In the genomic region with DNA sequence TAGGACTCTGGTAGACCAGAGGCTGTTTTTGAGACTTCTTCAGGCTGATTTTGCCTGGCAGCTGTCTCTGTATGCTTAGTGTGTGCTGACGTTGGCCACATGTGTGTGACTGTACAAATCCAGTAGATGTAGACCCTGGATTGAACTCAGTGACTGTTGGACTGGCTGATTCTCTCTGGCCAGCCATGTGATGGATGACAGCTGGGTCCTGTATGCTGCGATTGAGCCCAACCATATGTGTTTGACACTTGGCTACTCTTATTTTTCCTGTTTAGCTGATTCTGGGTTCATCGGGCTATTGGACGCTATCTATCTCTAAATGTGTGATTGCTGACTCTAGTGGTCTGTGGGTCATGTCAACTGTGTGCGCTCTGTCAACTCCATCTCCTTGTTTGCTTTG, we compare ENCODE assay signal across 23 mouse cellular contexts. TPM values are rescaled to one million over a fixed set of nuclear protein-coding genes. Genes with fewer than 3 reads are reported as not detected.
DNase-seq lines count a peak whose midpoint lies in the region; ATAC-seq and TF ChIP-seq lines count a peak whose summit lies in the region.
"Had no signal": no experiment of that assay in that cellular context is flagged by ENCODE, and none has a peak within 500 bp of the region (broad histone marks: within the 10 kb centered on the region; RNA-seq: fewer than 3 reads in every experiment).

No protein-coding gene starts in this region.

- no peaks in the 10 kb centered on the region; the same call in 1 of the 2 replicates for H3K27me3 ChIP-seq in erythroblast, embryonic 14.5 days (ENCODE audit: control insufficient read depth)
- peaks cover 6% of the 10 kb centered on the region; the same call in 1 of the 2 replicates for H3K27me3 ChIP-seq in kidney, embryonic 16.5 days (ENCODE audit: insufficient read depth, low read length)
- H3K27me3 ChIP-seq in liver, postnatal 0 days (ENCODE audit: insufficient read depth, low read length): no peaks in the 10 kb centered on the region
- H3K27me3 ChIP-seq: embryonic facial prominence, embryonic 15.5 days had no signal

- H3K27ac ChIP-seq in kidney, embryonic 16.5 days (ENCODE audit: low read length): no peak overlapping the region
- no peak overlapping the region for H3K27ac ChIP-seq in liver, postnatal 0 days (ENCODE audit: low read depth)
- H3K27ac ChIP-seq: embryonic facial prominence, embryonic 15.5 days; hindbrain, postnatal 0 days; left cerebral cortex, adult 2 months; limb, embryonic 13.5 days; midbrain, embryonic 10.5 days had no signal

- H3K9me3 ChIP-seq in erythroblast, embryonic 14.5 days (ENCODE audit: control insufficient read depth, low read length): peaks cover 2% of the 10 kb centered on the region; the same call in 1 of the 2 replicates
- peaks cover 3% of the 10 kb centered on the region; the same call in 1 of the 2 replicates for H3K9me3 ChIP-seq in kidney, embryonic 16.5 days (ENCODE audit: low read length)
- no peaks in the 10 kb centered on the region for H3K9me3 ChIP-seq in liver, postnatal 0 days (ENCODE audit: low read length)
- H3K9me3 ChIP-seq: embryonic facial prominence, embryonic 15.5 days; limb, embryonic 13.5 days had no signal

- peaks cover 56% of the 10 kb centered on the region for H3K36me3 ChIP-seq in erythroblast, embryonic 14.5 days (ENCODE audit: control insufficient read depth)
- H3K36me3 ChIP-seq in kidney, embryonic 16.5 days (ENCODE audit: insufficient read depth, low read length): no peaks in the 10 kb centered on the region
- no peaks in the 10 kb centered on the region for H3K36me3 ChIP-seq in liver, postnatal 0 days (replicated peaks; ENCODE audit: insufficient read depth, low read length)
- H3K36me3 ChIP-seq: embryonic facial prominence, embryonic 15.5 days; limb, embryonic 13.5 days; midbrain, embryonic 10.5 days had no signal

- no peak for TF ChIP-seq CTCF in liver, postnatal 0 days (IDR thresholded peaks at IDR 0.05; ENCODE audit: low read depth)

- 71% methylated on average over 5 of the region's 5 CpGs for WGBS in kidney, embryonic 16.5 days
- WGBS in liver, postnatal 0 days (ENCODE audit: insufficient replicate concordance): 83% methylated on average over 5 of the region's 5 CpGs

- H3K9ac ChIP-seq in kidney, embryonic 16.5 days (replicated peaks; ENCODE audit: low read length): no peak overlapping the region
- H3K9ac ChIP-seq in liver, postnatal 0 days (replicated peaks): no peak overlapping the region
- H3K9ac ChIP-seq: embryonic facial prominence, embryonic 15.5 days; limb, embryonic 13.5 days had no signal

- ATAC-seq in erythroblast, adult 5-6 weeks (replicated peaks; ENCODE audit: low FRiP score, poor library complexity, severe bottlenecking): no peak
- ATAC-seq in kidney, embryonic 16.5 days (ENCODE audit: low FRiP score, low TSS enrichment): peak; percentile 83
- no peak for ATAC-seq in liver, postnatal 0 days
- ATAC-seq: activated CD4-positive, CD25-positive, alpha-beta regulatory T cell, adult 4 months; forebrain, embryonic 14.5 days; hindbrain, postnatal 0 days had no signal

- peaks cover 47% of the 10 kb centered on the region for H3K4me1 ChIP-seq in erythroblast, embryonic 14.5 days (ENCODE audit: control insufficient read depth)
- no peaks in the 10 kb centered on the region for H3K4me1 ChIP-seq in kidney, embryonic 16.5 days (ENCODE audit: insufficient read depth, low read length)
- no peaks in the 10 kb centered on the region for H3K4me1 ChIP-seq in liver, postnatal 0 days (ENCODE audit: insufficient read depth)
- H3K4me1 ChIP-seq: embryonic facial prominence, embryonic 15.5 days; limb, embryonic 13.5 days; midbrain, embryonic 10.5 days had no signal

- H3K4me3 ChIP-seq in erythroblast, embryonic 14.5 days (replicated peaks): peak overlapping the region; percentile 84
- no peak overlapping the region for H3K4me3 ChIP-seq in kidney, embryonic 16.5 days (ENCODE audit: low read length)
- no peak overlapping the region for H3K4me3 ChIP-seq in liver, postnatal 0 days (ENCODE audit: low read depth, low read length)
- H3K4me3 ChIP-seq: embryonic facial prominence, embryonic 15.5 days; left cerebral cortex, adult 2 months; limb, embryonic 13.5 days; midbrain, embryonic 10.5 days had no signal

- TF ChIP-seq EP300 in liver, postnatal 0 days (IDR thresholded peaks at IDR 0.05; ENCODE audit: low read depth): no peak

- H3K4me2 ChIP-seq in kidney, embryonic 16.5 days (replicated peaks; ENCODE audit: low read depth, low read length): no peak overlapping the region
- H3K4me2 ChIP-seq in liver, postnatal 0 days (ENCODE audit: low read depth, low read length): peak overlapping the region; percentile 68; the same call in 1 of the 2 replicates
- H3K4me2 ChIP-seq: embryonic facial prominence, embryonic 15.5 days; limb, embryonic 13.5 days had no signal

- DNase-seq in kidney, adult 9 months: no peak
- no peak for DNase-seq in liver, postnatal 0 days
- peak; percentile 36 for DNase-seq in lung, postnatal 36 days
- no peak for DNase-seq in adrenal gland, adult 18-20 months (ENCODE audit: low spot score in 2 of 2)
- no peak for DNase-seq in urinary bladder, postnatal 36 days (ENCODE audit: low spot score in 2 of 2)
- DNase-seq: cerebellum, adult 11-12 months; right cerebral cortex, adult 18-20 months had no signal

RNA-seq across cellular contexts. Expression of gene Slc38a5, which starts 3.1 kb away (rescaled TPM):
- polyA plus RNA-seq in erythroblast, embryonic 14.5 days (2012): 21.1 and 28.4 TPM in 2 replicates
- total RNA-seq in erythroblast, adult 5-6 weeks (2015; ENCODE audit: low replicate concordance): 72.6 and 83.8 TPM in 2 replicates
- total RNA-seq in erythroblast, adult 5-6 weeks (2017; ENCODE audit: low replicate concordance): 74.3 and 75.3 TPM in 2 replicates
- 1.8 and 4.1 TPM in 2 replicates for polyA plus RNA-seq in kidney, embryonic 16.5 days (2015; fragmentation: Nextera tagmentation; extraction: Ambion mirVana)
- polyA plus RNA-seq in liver, postnatal 0 days (2015; fragmentation: Nextera tagmentation; extraction: Ambion mirVana): 32.0 and 35.9 TPM in 2 replicates
- under 1 TPM in 1 of 2 experiments, not detected in 1; 0.32 TPM for total RNA-seq in adrenal gland, adult 18-20 months (2021)
- total RNA-seq: CH12.LX had no signal

RNA-seq across cellular contexts. Expression of gene Ftsj1, which starts 21.9 kb away (rescaled TPM):
- polyA plus RNA-seq in erythroblast, embryonic 14.5 days (2012): 4.6 and 6.7 TPM in 2 replicates
- 3.3 and 7.1 TPM in 2 replicates for total RNA-seq in erythroblast, adult 5-6 weeks (2015; ENCODE audit: low replicate concordance)
- 12.3 and 14.4 TPM in 2 replicates for total RNA-seq in erythroblast, adult 5-6 weeks (2017; ENCODE audit: low replicate concordance)
- 39.7 and 41.5 TPM in 2 replicates for polyA plus RNA-seq in kidney, embryonic 16.5 days (2015; fragmentation: Nextera tagmentation; extraction: Ambion mirVana)
- polyA plus RNA-seq in liver, postnatal 0 days (2015; fragmentation: Nextera tagmentation; extraction: Ambion mirVana): 16.4 and 17.7 TPM in 2 replicates
- total RNA-seq in adrenal gland, adult 18-20 months (2021): 10 to 100 TPM; 22.9 to 26.6 TPM

RNA-seq across cellular contexts. Expression of gene Ssxb10, which starts 53.2 kb away (rescaled TPM):
- polyA plus RNA-seq in erythroblast, embryonic 14.5 days (2012): not detected in 2 replicates
- not detected in 2 replicates for total RNA-seq in erythroblast, adult 5-6 weeks (2015; ENCODE audit: low replicate concordance)
- not detected in 2 replicates for total RNA-seq in erythroblast, adult 5-6 weeks (2017; ENCODE audit: low replicate concordance)
- not detected in 2 replicates for polyA plus RNA-seq in kidney, embryonic 16.5 days (2015; fragmentation: Nextera tagmentation; extraction: Ambion mirVana)
- polyA plus RNA-seq in liver, postnatal 0 days (2015; fragmentation: Nextera tagmentation; extraction: Ambion mirVana): not detected in 2 replicates
- not detected for total RNA-seq in adrenal gland, adult 18-20 months (2021)
- total RNA-seq: CH12.LX; heart, adult 18-20 months; hindbrain, postnatal 0 days; layer of hippocampus, adult 18-20 months; left cerebral cortex, adult 2 months had no signal
- polyA plus RNA-seq: activated CD4-positive, CD25-positive, alpha-beta regulatory T cell, adult 4 months; cortical plate, adult 2 months; embryonic facial prominence, embryonic 15.5 days; forebrain, embryonic 14.5 days; hindbrain, postnatal 0 days; limb, embryonic 13.5 days; midbrain, embryonic 10.5 days; spleen, adult 2 months; thymus, postnatal 0 days had no signal
